Comparison of ENCODE assay signal across 17 mouse cellular contexts in genomic region chr12:17463706-17464105, GRCm38 (mm10).
"Had no signal": no experiment of that assay in that cellular context is flagged by ENCODE, and none has a peak within 500 bp of the region (broad histone marks: within the 10 kb centered on the region; RNA-seq: fewer than 3 reads in every experiment).

No protein-coding gene starts in this region.

- ATAC-seq: liver, postnatal 0 days; midbrain, embryonic 16.5 days had no signal

- H3K4me3 ChIP-seq: limb, embryonic 12.5 days; liver, embryonic 13.5 days; lung, embryonic 15.5 days; megakaryocyte, embryonic 14.5 days; midbrain, embryonic 12.5 days; neural tube, embryonic 13.5 days had no signal

- H3K27me3 ChIP-seq: limb, embryonic 12.5 days; lung, embryonic 15.5 days; midbrain, embryonic 12.5 days; neural tube, embryonic 13.5 days had no signal

- H3K9ac ChIP-seq: limb, embryonic 12.5 days; liver, embryonic 13.5 days; liver, postnatal 0 days; lung, embryonic 15.5 days; midbrain, embryonic 12.5 days; neural tube, embryonic 13.5 days had no signal

- H3K4me2 ChIP-seq: limb, embryonic 12.5 days; liver, embryonic 13.5 days; lung, embryonic 15.5 days; midbrain, embryonic 12.5 days; neural tube, embryonic 13.5 days had no signal

- DNase-seq: kidney, adult 8-10 months; kidney, postnatal 25 days; liver; liver, embryonic 13.5 days; liver, postnatal 0 days; lung, postnatal 14 days; right cerebral cortex, adult 18-20 months; right cerebral cortex, postnatal 25 days; thymus, adult 18-20 months; thymus, postnatal 25 days had no signal

- H3K27ac ChIP-seq: limb, embryonic 12.5 days; liver, embryonic 13.5 days; lung, embryonic 15.5 days; macrophage; midbrain, embryonic 12.5 days; neural tube, embryonic 13.5 days had no signal

- H3K36me3 ChIP-seq: limb, embryonic 12.5 days; liver, embryonic 13.5 days; lung, embryonic 15.5 days; midbrain, embryonic 12.5 days; neural tube, embryonic 13.5 days had no signal

- H3K9me3 ChIP-seq: liver, embryonic 13.5 days; lung, embryonic 15.5 days; midbrain, embryonic 12.5 days; neural tube, embryonic 13.5 days had no signal

- H3K4me1 ChIP-seq: limb, embryonic 12.5 days; liver, embryonic 13.5 days; lung, embryonic 15.5 days; midbrain, embryonic 12.5 days; neural tube, embryonic 13.5 days had no signal
